Mouse (Mus musculus): Measurements from ENCODE around the gene 6430548M08Rik.

DNA sequence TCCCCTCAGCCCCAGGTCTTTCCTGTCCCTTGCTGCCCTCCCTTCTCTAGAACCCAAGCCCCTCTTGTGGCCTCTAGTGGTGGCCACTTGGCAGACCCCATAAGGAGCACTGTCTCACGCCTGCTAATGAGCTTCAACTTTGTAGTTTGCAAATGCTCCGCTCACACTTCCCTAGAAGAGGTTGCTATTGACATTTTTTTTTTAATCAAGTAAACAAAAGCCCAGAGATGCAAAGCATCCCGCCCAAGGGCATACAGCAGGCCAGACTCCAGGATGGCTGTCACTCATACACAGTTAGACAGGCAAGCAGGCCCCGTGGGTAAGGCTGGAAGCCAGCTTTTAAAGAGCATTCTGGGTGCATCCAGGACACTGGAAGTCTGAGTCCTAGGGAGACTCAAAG lies 62.7 kb downstream of the 6430548M08Rik start:
- no peak for TF ChIP-seq CTCF (conservative IDR thresholded peaks at IDR 0.05; ENCODE audit: low read length)
- no peak for TF ChIP-seq POU5F1 (IDR thresholded peaks at IDR 0.05; ENCODE audit: borderline replicate concordance, low read length)

All from E14TG2a.4 (cell line).